Mouse (Mus musculus) midbrain, embryonic 12.5 days (tissue): ENCODE data around the gene Acta1. TPM values are rescaled to one million over a fixed set of nuclear protein-coding genes. Genes with fewer than 3 reads are reported as not detected.

Experiments
- ATAC-seq: fragments of 200-750 bp; cut with Nextera tagmentation; 2 replicates; pipeline ENCODE4 v1.8.0; 2017; ENCODE audit warnings: low read depth, moderate TSS enrichment, moderate library complexity; ENCODE audit not compliant: low FRiP score
- H3K27ac ChIP-seq: fragments of 300-500 bp; sonication (generic); replicated peaks from 2 replicates; pipeline ENCODE4 v1.5.1; 2016; ENCODE audit warnings: mild to moderate bottlenecking
- H3K27me3 ChIP-seq: fragments of 300-500 bp; sonication (generic); 2 replicates; pipeline ENCODE4 v1.6.1; 2016; ENCODE audit warnings: mild to moderate bottlenecking
- H3K36me3 ChIP-seq: fragments of 300-500 bp; sonication (generic); 2 replicates; pipeline ENCODE4 v1.6.1; 2016
- H3K4me1 ChIP-seq: fragments of 300-500 bp; sonication (generic); 2 replicates; pipeline ENCODE4 v1.6.1; 2016
- H3K4me2 ChIP-seq: fragments of 300-500 bp; sonication (generic); replicated peaks from 2 replicates; pipeline ENCODE4 v1.6.1; 2016; ENCODE audit warnings: mild to moderate bottlenecking, moderate library complexity
- H3K4me3 ChIP-seq: fragments of 300-500 bp; sonication (generic); 2 replicates; pipeline ENCODE4 v1.5.1; 2016; ENCODE audit warnings: mild to moderate bottlenecking
- H3K9ac ChIP-seq: fragments of 300-500 bp; sonication (generic); replicated peaks from 2 replicates; pipeline ENCODE4 v1.6.1; 2016; ENCODE audit warnings: mild to moderate bottlenecking, moderate library complexity
- H3K9me3 ChIP-seq: fragments of 300-500 bp; sonication (generic); 2 replicates; pipeline ENCODE4 v1.6.1; 2016; ENCODE audit warnings: mild to moderate bottlenecking
- WGBS: fragments of 180-500 bp; shearing (Covaris S2); methylation state at CpG from one replicate; pipeline ENCODE4 v1.1.7; 2016; 5-methylcytosine and 5-hydroxymethylcytosine counted together
- polyA plus RNA-seq: library from polyadenylated mRNA; unstranded; fragments of >200 nt; fragmentation: Nextera tagmentation; extraction: Ambion mirVana; gene quantifications from 2 replicates; pipeline ENCODE4 v1.2.1, GENCODE M21; 2016

The Acta1 gene
- polyA plus RNA-seq, 1 experiment from 2014 or later, result 0.88 TPM

DNA sequence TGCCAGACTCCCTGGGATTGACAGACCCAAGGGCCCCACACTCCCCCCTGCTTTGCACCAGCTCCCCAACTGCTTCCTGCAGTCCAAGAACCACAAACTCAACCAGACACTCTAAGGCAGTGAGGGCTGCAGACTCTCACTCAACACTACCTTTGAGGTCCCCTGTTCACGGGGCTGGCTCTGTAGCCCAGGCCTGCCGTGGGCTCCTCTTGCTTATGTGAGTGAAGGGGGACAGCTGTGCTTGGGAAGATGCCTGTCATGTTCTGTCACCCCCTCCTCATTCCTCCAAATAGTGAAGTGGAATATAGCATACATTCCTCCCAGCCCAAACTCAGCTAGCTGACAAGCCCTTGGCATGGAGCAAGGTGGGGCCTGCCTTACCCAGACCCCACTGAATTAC lies 12.1 kb downstream of the Acta1 start:
- peaks cover 12% of the 10 kb centered on the region for H3K27me3 ChIP-seq
- H3K9me3 ChIP-seq, result no peaks in the 10 kb centered on the region
- 94% methylated on average over 2 of the region's 2 CpGs for WGBS
- no peak overlapping the region for H3K27ac ChIP-seq
- no peaks in the 10 kb centered on the region for H3K36me3 ChIP-seq
- H3K4me1 ChIP-seq, result peaks cover 18% of the 10 kb centered on the region
- no peak overlapping the region for H3K4me3 ChIP-seq
- no peak for ATAC-seq
- no peak overlapping the region for H3K9ac ChIP-seq
- H3K4me2 ChIP-seq, result no peak overlapping the region

GRCm38 (mm10) chr8:123880821-123881350 lies 13.7 kb downstream of the Acta1 start:
- peaks cover 8% of the 10 kb centered on the region for H3K27me3 ChIP-seq
- ATAC-seq, result no peak
- H3K4me1 ChIP-seq, result peaks cover 18% of the 10 kb centered on the region
- H3K36me3 ChIP-seq, result no peaks in the 10 kb centered on the region
- H3K4me2 ChIP-seq, result no peak overlapping the region
- H3K9ac ChIP-seq, result no peak overlapping the region
- no peaks in the 10 kb centered on the region for H3K9me3 ChIP-seq
- no peak overlapping the region for H3K27ac ChIP-seq
- no peak overlapping the region for H3K4me3 ChIP-seq
- WGBS, result 62% methylated on average over 4 of the region's 4 CpGs

DNA sequence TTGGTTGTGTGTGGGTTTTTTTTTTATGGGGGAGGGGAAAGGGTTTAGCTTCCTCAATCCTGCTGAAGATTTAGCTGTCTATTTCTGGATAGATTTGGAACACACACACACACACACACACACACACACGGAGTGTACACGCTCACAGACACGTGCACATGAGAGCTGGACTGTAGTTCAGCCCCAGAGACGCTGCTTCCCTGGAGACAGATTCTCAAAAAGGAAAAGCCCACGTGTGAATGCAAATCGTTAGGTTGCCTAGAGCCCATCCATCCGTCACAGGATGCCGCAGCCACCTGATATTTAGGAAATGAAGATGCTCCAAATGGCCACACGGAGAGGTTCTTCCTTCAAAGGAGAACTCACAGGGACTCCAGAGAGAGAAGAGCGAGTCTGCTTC lies 14.3 kb downstream of the Acta1 start:
- Histone ChIP-seq H3K9me3 (no peaks in the 10 kb centered on the region), H3K4me3 (no peak overlapping the region), H3K4me2 (no peak overlapping the region), H3K27ac (no peak overlapping the region), H3K27me3 (peaks cover 3% of the 10 kb centered on the region; the same call in 1 of the 2 replicates), H3K4me1 (peaks cover 17% of the 10 kb centered on the region), H3K36me3 (no peaks in the 10 kb centered on the region), H3K9ac (no peak overlapping the region)
- 74% methylated on average over 10 of the region's 10 CpGs for WGBS
- ATAC-seq, result no peak

DNA sequence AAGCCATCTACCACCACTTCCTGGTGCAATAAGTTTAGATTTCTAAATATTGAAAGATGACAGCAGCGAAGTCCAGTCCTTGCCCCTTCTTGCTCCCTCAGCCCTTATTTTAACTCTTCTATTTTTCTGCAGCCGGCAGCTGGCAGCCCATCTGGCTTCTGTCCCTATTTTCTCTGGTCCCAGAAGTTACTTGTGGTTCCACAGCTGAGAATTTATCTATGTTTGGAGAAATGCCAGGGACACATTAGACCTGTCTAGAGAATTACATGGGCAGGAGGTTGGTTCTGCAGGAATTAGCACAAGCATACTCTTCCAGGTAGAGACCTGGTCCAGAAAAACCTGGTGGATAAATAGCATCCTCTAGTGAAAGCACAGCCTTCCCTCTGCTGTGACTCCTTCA lies 16.7 kb downstream of the Acta1 start:
- no peak overlapping the region for H3K9ac ChIP-seq

DNA sequence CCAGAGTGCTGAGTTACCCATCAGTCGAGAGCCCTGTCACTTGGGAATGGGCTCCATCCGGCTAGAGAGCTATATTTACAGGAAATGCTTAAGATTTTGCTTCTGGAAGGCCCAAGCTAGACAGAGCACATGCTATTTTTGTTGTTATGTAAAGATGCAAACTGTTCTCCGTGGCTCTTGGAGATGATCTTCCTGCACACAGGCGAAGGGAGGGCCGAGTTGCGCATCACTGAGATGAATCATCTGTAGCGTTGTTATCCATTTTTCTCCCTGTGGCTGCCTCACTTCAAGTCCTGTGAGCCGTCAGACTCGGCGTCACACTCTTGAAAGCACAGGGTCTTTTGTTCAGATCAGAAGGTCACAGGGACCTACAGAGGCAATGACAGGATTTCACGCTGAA lies 20.2 kb downstream of the Acta1 start:
- Histone ChIP-seq H3K4me2 (no peak overlapping the region), H3K4me1 (no peaks in the 10 kb centered on the region), H3K27me3 (no peaks in the 10 kb centered on the region), H3K9ac (no peak overlapping the region), H3K36me3 (no peaks in the 10 kb centered on the region), H3K27ac (no peak overlapping the region), H3K4me3 (no peak overlapping the region), H3K9me3 (no peaks in the 10 kb centered on the region)
- no peak for ATAC-seq
- WGBS, result 81% methylated on average over 11 of the region's 11 CpGs

More for the DNA sequence above, 16.7 kb downstream of the Acta1 start:
- Histone ChIP-seq H3K4me1 (no peaks in the 10 kb centered on the region), H3K36me3 (no peaks in the 10 kb centered on the region), H3K4me2 (no peak overlapping the region), H3K27ac (no peak overlapping the region), H3K27me3 (no peaks in the 10 kb centered on the region), H3K4me3 (no peak overlapping the region), H3K9me3 (no peaks in the 10 kb centered on the region)
- WGBS, result 77% methylated on average over 2 of the region's 2 CpGs
- ATAC-seq, result no peak

DNA sequence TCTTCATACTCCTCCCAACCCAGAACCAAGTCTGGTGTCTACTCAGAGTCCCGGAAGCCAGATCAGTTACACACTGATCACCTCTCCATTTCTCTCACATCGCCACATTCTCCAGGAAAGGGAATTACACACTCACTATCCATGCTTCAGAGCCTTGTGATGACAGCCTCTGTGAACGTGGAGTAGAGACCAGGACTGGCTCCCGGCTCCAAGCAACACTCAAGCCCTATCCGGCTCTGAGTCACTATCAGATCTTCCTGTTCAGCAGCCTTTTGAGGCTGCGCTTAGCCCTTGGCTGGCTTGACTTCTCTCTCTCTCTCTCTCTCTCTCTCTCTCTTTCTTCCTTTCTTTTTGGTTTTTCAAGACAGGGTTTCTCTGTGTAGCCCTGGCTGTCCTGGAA lies 21.2 kb downstream of the Acta1 start:
- H3K27me3 ChIP-seq, result no peaks in the 10 kb centered on the region
- no peak for ATAC-seq
- 88% methylated on average over 6 of the region's 6 CpGs for WGBS
- H3K4me1 ChIP-seq, result no peaks in the 10 kb centered on the region
- no peak overlapping the region for H3K4me3 ChIP-seq
- no peak overlapping the region for H3K27ac ChIP-seq
- no peaks in the 10 kb centered on the region for H3K36me3 ChIP-seq
- H3K9ac ChIP-seq, result no peak overlapping the region
- H3K9me3 ChIP-seq, result no peaks in the 10 kb centered on the region
- H3K4me2 ChIP-seq, result no peak overlapping the region

GRCm38 (mm10) chr8:123872048-123872447 lies 22.5 kb downstream of the Acta1 start:
- Histone ChIP-seq H3K4me1 (no peaks in the 10 kb centered on the region), H3K27me3 (no peaks in the 10 kb centered on the region), H3K9me3 (no peaks in the 10 kb centered on the region), H3K9ac (no peak overlapping the region), H3K4me3 (no peak overlapping the region), H3K4me2 (no peak overlapping the region), H3K27ac (no peak overlapping the region), H3K36me3 (no peaks in the 10 kb centered on the region)
- ATAC-seq, result no peak
- 79% methylated on average over 9 of the region's 9 CpGs for WGBS

- WGBS, result 15% methylated on average over 5 of the region's 5 CpGs
- Histone ChIP-seq H3K4me2 (no peak overlapping the region), H3K4me1 (no peaks in the 10 kb centered on the region; the same call in 1 of the 2 replicates), H3K27me3 (peaks cover 29% of the 10 kb centered on the region), H3K27ac (no peak overlapping the region), H3K4me3 (no peak overlapping the region), H3K9ac (no peak overlapping the region), H3K36me3 (no peaks in the 10 kb centered on the region), H3K9me3 (no peaks in the 10 kb centered on the region)
- no peak for ATAC-seq
Measured at GRCm38 (mm10) chr8:123866971-123867370, 27.6 kb downstream of the Acta1 start.

- WGBS, result 86% methylated on average over 7 of the region's 7 CpGs
Measured at GRCm38 (mm10) chr8:123865786-123866185, 28.8 kb downstream of the Acta1 start.

GRCm38 (mm10) chr8:123860386-123860785 lies 34.2 kb downstream of the Acta1 start:
- peak overlapping the region; percentile 86; the same call in 1 of the 2 replicates for H3K4me2 ChIP-seq
- H3K36me3 ChIP-seq, result no peaks in the 10 kb centered on the region
- H3K4me1 ChIP-seq, result peaks cover 13% of the 10 kb centered on the region
- no peak overlapping the region for H3K9ac ChIP-seq
- ATAC-seq, result no peak
- H3K4me3 ChIP-seq, result peak overlapping the region; percentile 94; the same call in 1 of the 2 replicates
- WGBS, result 80% methylated on average over 4 of the region's 4 CpGs
- H3K9me3 ChIP-seq, result no peaks in the 10 kb centered on the region
- no peak overlapping the region for H3K27ac ChIP-seq
- peaks cover 43% of the 10 kb centered on the region for H3K27me3 ChIP-seq

More at GRCm38 (mm10) chr8:123865786-123866185, 28.8 kb downstream of the Acta1 start:
- Histone ChIP-seq H3K9me3 (no peaks in the 10 kb centered on the region), H3K27ac (no peak overlapping the region), H3K9ac (no peak overlapping the region), H3K27me3 (peaks cover 41% of the 10 kb centered on the region), H3K36me3 (no peaks in the 10 kb centered on the region), H3K4me1 (no peaks in the 10 kb centered on the region; the same call in 1 of the 2 replicates), H3K4me3 (no peak overlapping the region), H3K4me2 (no peak overlapping the region)
- no peak for ATAC-seq

DNA sequence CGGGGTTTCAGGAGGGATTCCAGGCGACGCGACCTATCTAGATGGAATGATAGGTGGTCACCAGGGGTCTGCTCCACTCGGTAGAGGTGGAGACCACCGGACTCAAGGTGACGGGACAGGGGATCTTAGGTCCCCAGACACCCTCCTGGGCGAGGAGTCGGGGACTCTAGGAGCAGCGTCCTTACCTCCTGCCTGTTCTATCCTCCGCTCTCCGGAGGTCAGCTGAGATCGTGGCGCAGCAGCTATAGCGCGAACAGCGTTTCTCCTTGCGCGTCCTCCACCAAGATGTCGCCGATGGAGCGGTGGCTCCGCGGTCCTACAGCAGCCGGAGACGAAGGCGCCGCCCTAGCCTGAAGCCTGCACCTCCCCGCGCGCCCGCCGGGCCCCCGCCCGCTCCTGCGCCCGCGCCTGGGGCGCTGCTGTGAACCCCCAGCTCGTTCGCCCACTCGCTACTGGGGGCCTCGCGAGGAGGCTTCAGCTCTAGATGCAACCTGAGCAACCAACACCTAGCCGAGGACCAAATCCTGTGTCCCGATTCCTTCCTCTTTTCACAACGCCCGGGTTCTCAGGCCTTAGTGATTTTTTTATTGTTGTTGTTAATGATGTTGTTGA lies 34.8 kb downstream of the Acta1 start, which contains the start of gene Ccsap:
Ccsap (minus strand) TSS at position 562 of the 612 bp plus-strand sequence.
- Histone ChIP-seq H3K27ac (peak within 1 kb of the TSS; percentile 81), H3K4me3 (peak within 1 kb of the TSS; percentile 94), H3K27me3 (peaks cover 43% of the 10 kb centered on the region), H3K9me3 (no peaks in the 10 kb centered on the region), H3K4me1 (peaks cover 13% of the 10 kb centered on the region), H3K36me3 (no peaks in the 10 kb centered on the region), H3K4me2 (peak within 1 kb of the TSS; percentile 86), H3K9ac (peak within 1 kb of the TSS; percentile 81)
- peak; percentile 83 for ATAC-seq
- WGBS, result 2% methylated on average over 48 of the region's 48 CpGs

- Histone ChIP-seq H3K4me2 (peak overlapping the region; percentile 86), H3K9me3 (no peaks in the 10 kb centered on the region), H3K27me3 (peaks cover 36% of the 10 kb centered on the region), H3K4me1 (peaks cover 13% of the 10 kb centered on the region), H3K27ac (peak overlapping the region; percentile 81), H3K36me3 (no peaks in the 10 kb centered on the region), H3K4me3 (peak overlapping the region; percentile 94), H3K9ac (peak overlapping the region; percentile 81)
- under 1% methylated on average over 79 of the region's 79 CpGs for whole genome bisulfite sequencing
- peak; percentile 94 for ATAC-seq
Measured at GRCm38 (mm10) chr8:123858941-123859647, 35.5 kb downstream of the Acta1 start.
